Mouse (Mus musculus) lung, embryonic 14.5 days (tissue): ENCODE results near the gene Hoxd3. TPM values are rescaled to one million over a fixed set of nuclear protein-coding genes. Genes with fewer than 3 reads are reported as not detected.

Experiments
- ATAC-seq: fragments of 200-750 bp; cut with Nextera tagmentation; 2 replicates; pipeline ENCODE4 v1.8.0; 2017; ENCODE audit warnings: mild to moderate bottlenecking, moderate TSS enrichment, moderate library complexity; ENCODE audit not compliant: insufficient read depth
- DNase-seq: peaks from one replicate; pipeline ENCODE4 v3.0.0-alpha.2; 2015
- H3K27ac ChIP-seq: fragments of 300-500 bp; sonication (generic); 2 replicates; pipeline ENCODE4 v1.5.1; 2014; ENCODE audit warnings: low read depth, mild to moderate bottlenecking, moderate library complexity
- H3K27me3 ChIP-seq: fragments of 300-500 bp; sonication (generic); 2 replicates; pipeline ENCODE4 v1.6.1; 2014; ENCODE audit warnings: low read length, control low read depth; ENCODE audit not compliant: insufficient read depth
- H3K36me3 ChIP-seq: fragments of 300-500 bp; sonication (generic); 2 replicates; pipeline ENCODE4 v1.6.1; 2014; ENCODE audit warnings: control low read depth; ENCODE audit not compliant: insufficient read depth
- H3K4me1 ChIP-seq: fragments of 300-500 bp; sonication (generic); 2 replicates; pipeline ENCODE4 v1.6.1; 2014; ENCODE audit warnings: antibody characterized with exemption, control low read depth; ENCODE audit not compliant: insufficient read depth
- H3K4me2 ChIP-seq: fragments of 300-500 bp; sonication (generic); 2 replicates; pipeline ENCODE4 v1.6.1; 2014; ENCODE audit warnings: mild to moderate bottlenecking
- H3K4me3 ChIP-seq: fragments of 300-500 bp; sonication (generic); 2 replicates; pipeline ENCODE4 v1.5.1; 2014; ENCODE audit warnings: low read depth, low read length
- H3K9ac ChIP-seq: fragments of 300-500 bp; sonication (generic); 2 replicates; pipeline ENCODE4 v1.6.1; 2014
- H3K9me3 ChIP-seq: fragments of 300-500 bp; sonication (generic); 2 replicates; pipeline ENCODE4 v1.6.1; 2016; ENCODE audit warnings: low read depth, low read length, control low read depth
- CTCF ChIP-seq: IDR thresholded peaks from 2 replicates; pipeline ENCODE4 v1.5.1; 2016; ENCODE audit warnings: antibody characterized with exemption, low read depth
- WGBS: fragments of 180-500 bp; shearing (Covaris S2); extraction: QIAGEN DNeasy Blood & Tissue Kit; methylation state at CpG from one replicate; pipeline ENCODE4 v1.1.7; 2014; 5-methylcytosine and 5-hydroxymethylcytosine counted together
- polyA plus RNA-seq: library from polyadenylated mRNA; unstranded; fragments of >200 nt; fragmentation: Nextera tagmentation; extraction: Ambion mirVana; gene quantifications from 2 replicates; pipeline ENCODE4 v1.2.1, GENCODE M21; 2014

The Hoxd3 gene
- polyA plus RNA-seq, 1 experiment from 2014 or later = not detected

DNA sequence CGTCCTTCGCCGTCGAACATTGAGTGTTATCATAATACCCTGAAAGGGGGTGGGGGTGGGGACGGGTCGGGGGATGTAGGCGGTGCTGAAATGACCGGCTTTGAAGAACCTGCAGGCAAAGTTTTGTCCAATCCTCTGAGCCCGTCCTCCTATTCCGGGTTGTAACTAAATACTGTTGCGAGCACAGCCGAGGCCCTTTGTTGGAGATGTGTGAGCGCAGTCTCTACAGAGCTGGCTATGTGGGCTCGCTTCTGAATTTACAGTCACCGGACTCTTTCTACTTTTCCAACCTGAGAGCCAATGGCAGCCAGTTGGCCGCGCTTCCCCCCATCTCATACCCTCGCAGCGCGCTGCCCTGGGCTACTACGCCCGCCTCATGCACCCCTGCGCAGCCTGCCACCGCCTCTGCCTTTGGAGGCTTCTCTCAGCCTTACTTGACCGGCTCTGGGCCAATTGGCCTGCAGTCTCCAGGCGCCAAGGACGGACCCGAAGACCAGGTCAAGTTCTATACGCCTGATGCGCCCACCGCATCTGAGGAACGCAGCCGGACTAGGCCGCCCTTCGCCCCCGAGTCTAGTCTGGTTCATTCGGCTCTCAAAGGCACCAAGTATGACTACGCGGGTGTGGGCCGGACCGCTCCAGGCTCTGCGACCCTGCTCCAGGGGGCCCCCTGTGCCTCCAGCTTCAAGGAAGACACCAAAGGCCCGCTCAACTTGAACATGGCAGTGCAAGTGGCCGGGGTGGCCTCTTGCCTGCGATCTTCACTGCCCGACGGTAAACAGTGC is 36.7 kb upstream of the Hoxd3 start, which contains the start of gene Hoxd12:
Hoxd12 (plus strand) TSS at position 133 of the 785 bp plus-strand sequence.
- no peak for TF ChIP-seq CTCF
- Histone ChIP-seq H3K4me1 (no peaks in the 10 kb centered on the region), H3K4me2 (no peak within 1 kb of the TSS), H3K4me3 (no peak within 1 kb of the TSS), H3K27ac (no peak within 1 kb of the TSS), H3K9me3 (no peaks in the 10 kb centered on the region), H3K9ac (no peak within 1 kb of the TSS), H3K27me3 (peaks cover 100% of the 10 kb centered on the region), H3K36me3 (no peaks in the 10 kb centered on the region)
- 1% methylated on average over 47 of the region's 47 CpGs for WGBS
- no peak for DNase-seq
- ATAC-seq = no peak

DNA sequence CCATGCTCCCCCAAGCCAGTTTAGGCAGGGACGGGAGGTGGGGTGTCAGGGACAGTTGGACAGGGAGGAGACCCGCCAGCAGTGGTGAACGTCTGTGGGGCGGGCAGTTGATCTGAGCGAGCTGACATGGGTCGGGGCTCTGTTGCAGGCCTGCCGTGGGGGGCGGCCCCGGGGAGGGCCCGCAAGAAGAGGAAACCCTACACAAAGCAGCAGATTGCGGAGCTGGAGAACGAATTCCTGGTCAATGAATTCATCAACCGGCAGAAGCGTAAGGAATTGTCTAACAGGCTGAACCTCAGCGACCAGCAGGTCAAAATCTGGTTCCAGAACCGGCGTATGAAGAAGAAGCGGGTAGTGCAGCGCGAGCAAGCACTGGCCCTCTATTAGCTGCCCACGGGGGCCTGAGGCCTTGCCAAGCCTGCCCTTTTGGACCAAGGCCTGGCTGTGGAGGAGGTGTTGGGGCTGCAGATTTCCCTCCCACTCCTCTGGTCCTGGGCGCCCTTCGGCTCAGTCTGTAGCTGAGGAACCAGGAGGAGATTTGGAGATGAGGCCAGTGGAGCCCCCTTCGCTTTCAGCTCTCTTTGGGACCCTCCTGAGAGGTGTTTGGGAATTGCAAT is 36.0 kb upstream of the Hoxd3 start:
- no peak overlapping the region for H3K27ac ChIP-seq
- no peaks in the 10 kb centered on the region for H3K9me3 ChIP-seq
- ATAC-seq (no peak), DNase-seq (no peak)
- H3K27me3 ChIP-seq = peaks cover 100% of the 10 kb centered on the region
- H3K9ac ChIP-seq = no peak overlapping the region
- no peaks in the 10 kb centered on the region for H3K36me3 ChIP-seq
- 5% methylated on average over 24 of the region's 24 CpGs for WGBS
- no peaks in the 10 kb centered on the region for H3K4me1 ChIP-seq
- no peak overlapping the region for H3K4me3 ChIP-seq
- H3K4me2 ChIP-seq = no peak overlapping the region
- TF ChIP-seq CTCF = no peak

DNA sequence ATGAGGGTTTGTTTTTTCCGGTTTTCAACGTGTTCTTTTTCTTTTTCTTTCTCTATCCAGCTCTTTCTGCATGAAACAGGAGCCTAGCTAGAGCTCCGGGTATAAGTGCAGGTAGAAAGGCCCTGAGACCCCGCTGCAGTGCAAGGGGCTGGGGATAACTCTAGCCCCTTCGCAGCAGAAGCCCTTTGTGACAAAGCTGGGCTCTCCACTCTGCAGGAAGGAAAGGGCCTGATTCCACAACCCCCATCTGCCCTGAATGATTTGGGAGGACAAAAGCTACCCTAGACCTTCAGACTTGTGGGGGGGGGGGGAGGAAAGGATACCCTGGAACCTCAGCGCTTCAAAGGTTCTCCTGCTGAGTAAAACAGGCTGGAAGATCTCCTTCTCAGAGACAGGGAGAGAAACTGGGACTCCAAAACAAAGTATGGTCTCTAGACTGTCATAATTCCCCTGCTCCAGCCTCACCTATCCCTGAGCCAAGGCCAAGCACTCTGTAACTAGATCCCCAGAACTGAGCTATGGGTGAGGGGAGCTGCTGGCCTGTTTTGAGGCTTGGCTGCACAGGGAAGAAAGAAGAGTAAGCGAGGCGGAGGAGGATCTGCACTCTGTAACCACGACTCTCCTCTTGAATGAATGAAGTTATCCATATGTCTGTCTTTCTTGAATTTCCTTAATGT is 35.2 kb upstream of the Hoxd3 start:
- peaks cover 100% of the 10 kb centered on the region for H3K27me3 ChIP-seq
- no peaks in the 10 kb centered on the region for H3K4me1 ChIP-seq
- no peak for ATAC-seq
- H3K9me3 ChIP-seq = no peaks in the 10 kb centered on the region
- 4% methylated on average over 9 of the region's 9 CpGs for WGBS
- H3K4me2 ChIP-seq = no peak overlapping the region
- H3K4me3 ChIP-seq = no peak overlapping the region
- H3K36me3 ChIP-seq = no peaks in the 10 kb centered on the region
- H3K27ac ChIP-seq = no peak overlapping the region
- DNase-seq = no peak
- no peak overlapping the region for H3K9ac ChIP-seq
- TF ChIP-seq CTCF = no peak

DNA sequence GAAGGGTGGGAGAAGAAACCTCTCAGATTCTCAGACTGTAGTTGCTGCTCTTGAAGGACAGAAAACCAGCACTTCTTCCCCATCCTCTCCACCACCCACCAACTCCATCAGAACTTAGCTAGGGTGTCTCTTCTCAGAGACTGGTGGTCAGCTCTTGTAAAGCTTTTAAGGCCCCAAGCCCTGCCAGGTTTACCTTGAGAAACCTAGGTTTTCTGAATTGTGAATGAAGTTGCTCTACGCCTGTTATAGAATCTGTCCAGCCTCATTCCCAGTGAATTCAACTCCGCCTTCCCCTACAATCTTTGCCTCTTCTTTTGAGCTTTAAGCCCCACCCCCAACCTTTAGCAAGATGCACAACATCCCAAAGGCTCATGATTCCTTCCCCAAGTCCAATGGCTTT is 34.6 kb upstream of the Hoxd3 start:
- Histone ChIP-seq H3K9me3 (no peaks in the 10 kb centered on the region), H3K36me3 (no peaks in the 10 kb centered on the region), H3K9ac (no peak overlapping the region), H3K4me2 (no peak overlapping the region), H3K27me3 (peaks cover 100% of the 10 kb centered on the region), H3K27ac (no peak overlapping the region), H3K4me3 (no peak overlapping the region), H3K4me1 (no peaks in the 10 kb centered on the region)
- no peak for DNase-seq
- ATAC-seq = no peak
- TF ChIP-seq CTCF = no peak
- 14% methylated on average over 2 of the region's 2 CpGs for WGBS

DNA sequence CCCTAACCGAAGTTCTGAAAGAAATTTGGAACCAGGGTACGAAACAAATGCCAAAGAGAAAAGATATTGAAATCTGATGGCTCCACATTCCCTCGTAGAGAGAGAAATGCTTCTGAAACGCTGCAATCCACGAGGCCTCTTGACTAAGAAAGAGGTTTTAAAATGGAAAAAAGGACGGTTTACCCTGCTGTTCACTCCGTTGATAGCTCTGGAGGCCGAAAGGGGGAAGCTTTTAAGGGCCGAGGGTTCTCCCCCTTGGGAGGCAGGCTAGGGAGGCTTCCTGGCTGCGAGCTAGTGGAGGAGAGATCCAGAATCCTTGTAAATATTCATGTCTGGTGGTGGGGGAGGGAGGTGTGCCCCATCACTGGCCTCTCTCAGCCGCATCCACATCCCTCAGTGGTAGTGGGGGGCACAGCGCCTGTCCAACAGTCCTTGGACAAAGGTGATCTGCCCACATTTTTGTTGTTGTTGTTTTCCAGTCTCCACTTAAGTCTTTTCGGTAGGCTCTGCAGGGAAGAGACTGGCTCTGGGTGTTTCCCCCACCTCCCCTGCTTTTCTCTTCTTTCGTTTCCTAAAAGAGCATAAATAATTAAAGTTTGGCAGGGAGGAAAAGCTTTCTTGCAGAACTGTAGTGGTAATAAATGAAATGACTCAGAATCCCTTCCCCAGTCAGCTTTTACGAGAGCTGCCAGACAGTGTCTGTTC is 32.7 kb upstream of the Hoxd3 start, which contains the start of gene Hoxd11:
Hoxd11 (plus strand) TSS at position 667 of the 705 bp plus-strand sequence.
- H3K36me3 ChIP-seq = no peaks in the 10 kb centered on the region
- no peak within 1 kb of the TSS; the same call in 1 of the 2 replicates for H3K4me2 ChIP-seq
- DNase-seq = no peak
- H3K4me1 ChIP-seq = no peaks in the 10 kb centered on the region
- ATAC-seq = no peak
- WGBS = 2% methylated on average over 15 of the region's 15 CpGs
- peaks cover 100% of the 10 kb centered on the region for H3K27me3 ChIP-seq
- H3K9ac ChIP-seq = no peak within 1 kb of the TSS
- no peak within 1 kb of the TSS; the same call in 1 of the 2 replicates for H3K4me3 ChIP-seq
- H3K9me3 ChIP-seq = no peaks in the 10 kb centered on the region
- no peak for TF ChIP-seq CTCF
- H3K27ac ChIP-seq = no peak within 1 kb of the TSS

DNA sequence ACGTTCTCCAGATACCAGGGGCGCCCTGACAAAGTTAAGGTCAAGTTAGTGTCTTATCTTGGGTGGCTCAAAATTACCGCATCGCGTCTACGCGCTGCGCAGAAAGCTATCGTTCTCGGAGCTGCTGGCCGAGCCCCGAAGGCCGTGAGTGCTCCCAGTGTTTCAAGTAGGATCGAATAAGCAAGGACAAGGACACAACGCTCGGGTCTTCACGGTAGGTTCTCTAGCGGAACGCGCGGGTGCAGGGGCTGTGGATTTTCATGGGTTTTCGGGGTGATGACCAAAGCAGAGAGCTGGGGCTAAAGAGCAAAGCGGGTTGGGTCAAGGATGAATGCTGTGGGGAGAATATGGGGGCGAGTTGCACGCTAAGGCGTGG is 32.1 kb upstream of the Hoxd3 start:
- Histone ChIP-seq H3K9me3 (no peaks in the 10 kb centered on the region), H3K4me3 (no peak overlapping the region; the same call in 1 of the 2 replicates), H3K9ac (no peak overlapping the region), H3K4me2 (no peak overlapping the region; the same call in 1 of the 2 replicates), H3K27ac (no peak overlapping the region), H3K4me1 (no peaks in the 10 kb centered on the region), H3K36me3 (no peaks in the 10 kb centered on the region), H3K27me3 (peaks cover 100% of the 10 kb centered on the region)
- no peak for DNase-seq
- ATAC-seq = no peak
- no peak for TF ChIP-seq CTCF
- 1% methylated on average over 26 of the region's 26 CpGs for WGBS

DNA sequence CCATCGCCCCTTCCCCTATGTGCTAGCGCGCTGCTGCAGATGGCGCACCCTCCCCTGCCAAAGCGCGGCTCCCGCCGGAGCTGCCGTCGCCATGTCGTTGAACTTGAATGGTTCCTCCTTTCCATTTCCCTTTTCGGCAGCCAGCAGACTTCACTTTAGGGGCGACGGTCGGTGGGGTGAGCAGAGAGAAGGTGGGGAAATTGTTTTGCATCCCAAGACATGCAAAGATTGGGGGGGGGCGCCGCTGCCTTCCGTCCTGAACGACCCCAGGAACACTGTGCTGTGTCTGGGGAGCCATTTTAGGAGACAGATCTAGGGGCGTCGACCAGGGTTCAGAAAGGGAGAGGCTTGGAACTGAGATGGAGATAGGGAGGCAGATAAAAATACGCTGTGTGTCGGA is 31.7 kb upstream of the Hoxd3 start:
- no peaks in the 10 kb centered on the region for H3K4me1 ChIP-seq
- DNase-seq (no peak), ATAC-seq (no peak)
- no peak overlapping the region for H3K9ac ChIP-seq
- no peaks in the 10 kb centered on the region for H3K36me3 ChIP-seq
- H3K27me3 ChIP-seq = peaks cover 100% of the 10 kb centered on the region
- H3K9me3 ChIP-seq = no peaks in the 10 kb centered on the region
- no peak overlapping the region; the same call in 1 of the 2 replicates for H3K4me3 ChIP-seq
- H3K27ac ChIP-seq = no peak overlapping the region
- TF ChIP-seq CTCF = no peak
- whole genome bisulfite sequencing = under 1% methylated on average over 23 of the region's 23 CpGs
- no peak overlapping the region; the same call in 1 of the 2 replicates for H3K4me2 ChIP-seq
